Mouse (Mus musculus) limb, embryonic 11.5 days (tissue): ENCODE data around the gene Ypel5. TPM values are rescaled to one million over a fixed set of nuclear protein-coding genes. Genes with fewer than 3 reads are reported as not detected.

Experiments
- ATAC-seq: fragments of 200-750 bp; cut with Nextera tagmentation; 2 replicates; pipeline ENCODE4 v1.8.0; 2017; ENCODE audit warnings: low read depth; ENCODE audit not compliant: insufficient number of reproducible peaks, low FRiP score, low TSS enrichment
- DNase-seq: peaks from one replicate; pipeline ENCODE4 v3.0.0-alpha.2; 2015; ENCODE audit warnings: low spot score
- H3K27ac ChIP-seq: fragments of 300-500 bp; sonication (generic); replicated peaks from 2 replicates; pipeline ENCODE4 v1.5.1; 2014; ENCODE audit warnings: low read depth, mild to moderate bottlenecking, low read length
- H3K27me3 ChIP-seq: fragments of 300-500 bp; sonication (generic); 2 replicates; pipeline ENCODE4 v1.6.1; 2014; ENCODE audit warnings: mild to moderate bottlenecking, low read length, mixed read lengths; ENCODE audit not compliant: control insufficient read depth, insufficient read depth
- H3K36me3 ChIP-seq: fragments of 300-500 bp; sonication (generic); 2 replicates; pipeline ENCODE4 v1.6.1; 2014; ENCODE audit warnings: mild to moderate bottlenecking, low read length, moderate library complexity, mixed read lengths; ENCODE audit not compliant: control insufficient read depth, insufficient read depth
- H3K4me1 ChIP-seq: fragments of 300-500 bp; sonication (generic); 2 replicates; pipeline ENCODE4 v1.6.1; 2014; ENCODE audit warnings: low read length, mixed read lengths; ENCODE audit not compliant: control insufficient read depth, insufficient read depth
- H3K4me2 ChIP-seq: fragments of 300-500 bp; sonication (generic); 2 replicates; pipeline ENCODE4 v1.6.1; 2014; ENCODE audit warnings: low read depth, mild to moderate bottlenecking, moderate library complexity; ENCODE audit not compliant: severe bottlenecking
- H3K4me3 ChIP-seq: fragments of 300-500 bp; sonication (generic); 2 replicates; pipeline ENCODE4 v1.5.1; 2014; ENCODE audit warnings: low read depth, low read length
- H3K9ac ChIP-seq: fragments of 300-500 bp; sonication (generic); 2 replicates; pipeline ENCODE4 v1.6.1; 2014; ENCODE audit warnings: mild to moderate bottlenecking, low read length
- H3K9me3 ChIP-seq: fragments of 300-500 bp; sonication (generic); 2 replicates; pipeline ENCODE4 v1.6.1; 2016; ENCODE audit warnings: low read length; ENCODE audit not compliant: control insufficient read depth
- WGBS: fragments of 180-500 bp; shearing (Covaris S2); extraction: QIAGEN DNeasy Blood & Tissue Kit; methylation state at CpG from one replicate; pipeline ENCODE4 v1.1.7; 2014; 5-methylcytosine and 5-hydroxymethylcytosine counted together
- polyA plus RNA-seq: library from polyadenylated mRNA; unstranded; fragments of >200 nt; fragmentation: Nextera tagmentation; extraction: Ambion mirVana; gene quantifications from 2 replicates; pipeline ENCODE4 v1.2.1, GENCODE M21; 2014

Ypel5 gene
- polyA plus RNA-seq, 1 experiment from 2014 or later: 38.2 TPM

DNA sequence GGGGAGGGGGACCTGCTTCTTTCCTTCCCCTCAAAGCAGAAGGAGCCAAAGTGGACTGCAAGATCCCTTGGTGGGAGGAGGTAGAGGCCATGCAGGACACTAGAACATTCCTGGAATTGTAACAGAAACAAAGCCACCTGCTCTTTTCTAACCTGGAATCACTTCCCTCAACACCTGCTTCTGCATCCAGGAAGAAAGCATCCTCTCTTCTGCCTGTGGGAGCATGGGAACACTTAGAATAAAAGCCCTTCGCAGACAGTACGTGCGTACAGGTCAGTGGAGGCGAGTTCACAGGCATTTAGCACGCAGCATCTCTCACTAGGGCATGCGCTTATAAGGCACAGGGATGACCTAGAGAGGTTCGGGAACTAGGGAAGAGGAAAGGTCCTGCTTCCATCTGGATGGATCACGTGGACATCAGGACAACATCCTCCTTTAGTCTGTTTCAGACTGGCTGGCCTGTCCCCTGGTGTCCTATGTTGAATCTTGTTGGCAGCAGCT is 54.2 kb downstream of the Ypel5 start:
- DNase-seq: no peak
- H3K4me3 ChIP-seq: no peak overlapping the region
- H3K4me1 ChIP-seq: no peaks in the 10 kb centered on the region
- no peak overlapping the region for H3K4me2 ChIP-seq
- no peaks in the 10 kb centered on the region for H3K9me3 ChIP-seq
- H3K27me3 ChIP-seq: no peaks in the 10 kb centered on the region
- no peak overlapping the region for H3K9ac ChIP-seq
- no peak for ATAC-seq
- no peak overlapping the region for H3K27ac ChIP-seq
- H3K36me3 ChIP-seq: no peaks in the 10 kb centered on the region
- 56% methylated on average over 8 of the region's 8 CpGs for WGBS

- no peaks in the 10 kb centered on the region for H3K36me3 ChIP-seq
- no peak overlapping the region for H3K4me2 ChIP-seq
- ATAC-seq (no peak), DNase-seq (no peak)
- no peaks in the 10 kb centered on the region for H3K27me3 ChIP-seq
- no peak overlapping the region for H3K4me3 ChIP-seq
- no peaks in the 10 kb centered on the region for H3K4me1 ChIP-seq
- WGBS: 79% methylated on average over 6 of the region's 6 CpGs
- no peaks in the 10 kb centered on the region for H3K9me3 ChIP-seq
- no peak overlapping the region for H3K9ac ChIP-seq
- H3K27ac ChIP-seq: no peak overlapping the region
Observed at GRCm38 (mm10) chr17:72891556-72891955, 55.3 kb downstream of the Ypel5 start.

- no peak overlapping the region for H3K9ac ChIP-seq
- H3K4me1 ChIP-seq: no peaks in the 10 kb centered on the region
- H3K9me3 ChIP-seq: no peaks in the 10 kb centered on the region
- no peaks in the 10 kb centered on the region for H3K36me3 ChIP-seq
- ATAC-seq (no peak), DNase-seq (peak; percentile 12)
- whole genome bisulfite sequencing: 91% methylated on average over 3 of the region's 3 CpGs
- no peaks in the 10 kb centered on the region for H3K27me3 ChIP-seq
- H3K4me2 ChIP-seq: no peak overlapping the region
- H3K27ac ChIP-seq: no peak overlapping the region
- no peak overlapping the region for H3K4me3 ChIP-seq
Observed at GRCm38 (mm10) chr17:72895506-72895905, 59.3 kb downstream of the Ypel5 start.

- H3K4me1 ChIP-seq: no peaks in the 10 kb centered on the region
- H3K9me3 ChIP-seq: no peaks in the 10 kb centered on the region
- no peak overlapping the region for H3K4me2 ChIP-seq
- no peak for ATAC-seq
- no peaks in the 10 kb centered on the region for H3K36me3 ChIP-seq
- H3K4me3 ChIP-seq: no peak overlapping the region
- peak; percentile 9 for DNase-seq
- H3K27me3 ChIP-seq: no peaks in the 10 kb centered on the region
- WGBS: 86% methylated on average over 7 of the region's 7 CpGs
- H3K9ac ChIP-seq: no peak overlapping the region
- H3K27ac ChIP-seq: no peak overlapping the region
Observed at GRCm38 (mm10) chr17:72897076-72897475, 60.8 kb downstream of the Ypel5 start.

- ATAC-seq (no peak), DNase-seq (peak; percentile 9)
- Histone ChIP-seq H3K9ac (no peak overlapping the region), H3K9me3 (no peaks in the 10 kb centered on the region), H3K36me3 (no peaks in the 10 kb centered on the region), H3K4me2 (no peak overlapping the region), H3K27me3 (no peaks in the 10 kb centered on the region), H3K4me1 (no peaks in the 10 kb centered on the region), H3K4me3 (no peak overlapping the region), H3K27ac (no peak overlapping the region)
- 87% methylated on average over 5 of the region's 5 CpGs for WGBS
Observed at GRCm38 (mm10) chr17:72897961-72898360, 61.7 kb downstream of the Ypel5 start.

GRCm38 (mm10) chr17:72898775-72899174 is 62.5 kb downstream of the Ypel5 start:
- H3K4me2 ChIP-seq: no peak overlapping the region
- no peaks in the 10 kb centered on the region for H3K9me3 ChIP-seq
- no peaks in the 10 kb centered on the region for H3K27me3 ChIP-seq
- 86% methylated on average over 3 of the region's 3 CpGs for WGBS
- no peaks in the 10 kb centered on the region for H3K36me3 ChIP-seq
- ATAC-seq (no peak), DNase-seq (peak; percentile 10)
- no peak overlapping the region for H3K27ac ChIP-seq
- no peak overlapping the region for H3K4me3 ChIP-seq
- H3K4me1 ChIP-seq: no peaks in the 10 kb centered on the region
- H3K9ac ChIP-seq: no peak overlapping the region; the same call in 1 of the 2 replicates

Other genes starting within 250 kb of the Ypel5 start
- 0.05 and 0.06 TPM in 2 replicates for gene Alk, start 231.8 kb upstream of the Ypel5 start, polyA plus RNA-seq
- gene Lbh, start 81.9 kb downstream of the Ypel5 start, polyA plus RNA-seq: 2.6 and 3.6 TPM in 2 replicates